Mouse (Mus musculus): ENCODE data around the gene Abcc12. TPM values are rescaled to one million over a fixed set of nuclear protein-coding genes. Genes with fewer than 3 reads are reported as not detected.

Gene Abcc12
- polyA plus RNA-seq, 1 experiment, result not detected

DNA sequence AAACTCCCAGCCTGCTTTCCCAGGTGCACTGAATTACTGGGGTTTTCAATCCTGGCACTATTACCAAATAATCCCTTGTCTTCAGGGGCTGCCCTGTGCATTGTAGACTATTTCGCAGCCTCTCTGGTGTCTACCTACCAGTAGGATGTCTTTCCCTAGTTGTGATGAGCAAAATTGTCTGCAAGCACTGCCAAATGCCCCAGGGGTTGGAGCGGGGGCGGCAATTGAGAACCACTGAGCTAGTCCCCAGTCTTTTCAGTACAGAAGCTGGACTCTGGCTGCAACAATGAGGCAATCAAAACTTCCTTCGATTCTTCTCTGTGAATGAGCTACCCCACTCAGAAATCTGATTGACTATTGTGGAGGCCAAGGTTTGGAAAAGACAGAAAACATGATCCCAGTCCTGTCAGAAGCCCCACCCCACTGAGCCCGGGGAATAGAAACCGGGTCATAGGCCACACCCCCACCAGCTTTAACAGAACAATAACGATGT is 45.4 kb downstream of the Abcc12 start:
- Histone ChIP-seq H3K36me3 (replicated peaks; ENCODE audit: low read length) (no peaks in the 10 kb centered on the region), H3K4me3 (replicated peaks) (no peak overlapping the region), H3K4me1 (no peaks in the 10 kb centered on the region), H3K9me3 (no peaks in the 10 kb centered on the region), H3K27me3 (replicated peaks) (peaks cover 16% of the 10 kb centered on the region)
- TF ChIP-seq GATA1 (IDR thresholded peaks at IDR 0.05; ENCODE audit: borderline replicate concordance, low read length) (no peak), FLI1 (IDR thresholded peaks at IDR 0.05; ENCODE audit: low read length) (no peak)

GRCm38 (mm10) chr8:86529714-86530113 is 50.8 kb downstream of the Abcc12 start:
- H3K4me1 ChIP-seq, result no peaks in the 10 kb centered on the region
- H3K36me3 ChIP-seq (replicated peaks; ENCODE audit: low read length), result no peaks in the 10 kb centered on the region
- TF ChIP-seq FLI1 (IDR thresholded peaks at IDR 0.05; ENCODE audit: low read length), result no peak
- no peak for TF ChIP-seq GATA1 (IDR thresholded peaks at IDR 0.05; ENCODE audit: borderline replicate concordance, low read length)
- H3K9me3 ChIP-seq, result no peaks in the 10 kb centered on the region
- no peak overlapping the region for H3K4me3 ChIP-seq (replicated peaks)
- peaks cover 5% of the 10 kb centered on the region for H3K27me3 ChIP-seq (replicated peaks)

DNA sequence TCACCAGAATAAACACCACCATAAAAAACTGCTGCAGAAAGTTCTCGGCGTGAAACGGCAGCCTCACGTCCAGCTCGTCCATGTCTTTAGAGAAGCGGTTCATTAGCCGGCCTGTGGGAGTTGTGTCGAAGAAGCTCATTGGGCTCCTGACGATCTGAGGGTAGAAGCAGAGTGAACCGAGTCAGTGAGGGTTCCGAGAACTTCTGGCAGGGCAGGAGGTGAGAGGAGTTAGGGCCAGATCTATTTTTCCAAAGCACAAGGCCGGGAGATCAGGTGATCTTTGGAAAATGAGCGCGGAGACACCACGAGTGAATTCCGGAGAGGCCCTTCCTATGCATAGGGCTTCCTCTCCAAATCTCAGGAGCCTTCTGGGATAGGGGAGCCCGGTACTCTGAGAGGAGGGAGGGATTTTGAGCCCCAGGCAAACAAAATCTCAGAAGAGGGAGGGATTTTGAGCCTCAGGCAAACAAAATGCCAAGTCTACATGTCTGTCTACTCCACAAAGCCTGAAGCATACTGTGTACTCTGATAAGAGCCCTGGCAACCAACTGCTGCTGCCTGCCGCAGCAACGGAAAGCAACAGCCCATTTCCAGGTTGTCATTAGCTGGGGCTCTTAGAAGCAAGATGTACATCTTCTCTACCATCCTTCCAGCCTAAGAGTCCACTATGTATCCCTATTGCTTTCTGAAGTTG is 53.0 kb downstream of the Abcc12 start:
- Histone ChIP-seq H3K27me3 (replicated peaks) (no peaks in the 10 kb centered on the region), H3K4me3 (replicated peaks) (no peak overlapping the region), H3K9me3 (no peaks in the 10 kb centered on the region), H3K4me1 (no peaks in the 10 kb centered on the region), H3K36me3 (replicated peaks; ENCODE audit: low read length) (no peaks in the 10 kb centered on the region)
- no peak for TF ChIP-seq GATA1 (IDR thresholded peaks at IDR 0.05; ENCODE audit: borderline replicate concordance, low read length)

DNA sequence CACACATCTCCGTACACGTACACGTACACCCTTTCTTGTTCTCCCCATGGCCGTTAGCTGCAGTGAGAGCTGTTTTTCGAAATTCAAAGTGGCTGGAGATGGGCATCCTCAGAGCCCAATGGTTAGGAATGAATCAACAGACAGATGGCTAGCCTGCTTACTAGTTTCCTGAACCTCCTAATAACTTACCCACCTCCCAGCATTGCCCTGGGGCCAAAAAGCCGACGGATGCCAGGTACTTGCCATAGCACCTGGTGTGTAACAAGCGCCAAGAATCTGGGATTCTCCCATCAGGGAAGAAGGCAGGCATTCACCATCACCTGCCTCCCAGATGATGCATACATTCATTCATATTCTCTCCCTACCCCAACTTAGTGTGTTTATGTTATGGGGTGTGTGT is 53.7 kb downstream of the Abcc12 start:
- TF ChIP-seq FLI1 (IDR thresholded peaks at IDR 0.05; ENCODE audit: low read length), result no peak
- TF ChIP-seq GATA1 (IDR thresholded peaks at IDR 0.05; ENCODE audit: borderline replicate concordance, low read length), result no peak
- Histone ChIP-seq H3K27me3 (replicated peaks) (no peaks in the 10 kb centered on the region), H3K4me3 (replicated peaks) (no peak overlapping the region), H3K9me3 (no peaks in the 10 kb centered on the region), H3K36me3 (replicated peaks; ENCODE audit: low read length) (no peaks in the 10 kb centered on the region), H3K4me1 (no peaks in the 10 kb centered on the region)

- no peaks in the 10 kb centered on the region for H3K36me3 ChIP-seq (replicated peaks; ENCODE audit: low read length)
- no peaks in the 10 kb centered on the region for H3K27me3 ChIP-seq (replicated peaks)
- no peaks in the 10 kb centered on the region for H3K9me3 ChIP-seq
- no peaks in the 10 kb centered on the region for H3K4me1 ChIP-seq
- H3K4me3 ChIP-seq (replicated peaks), result no peak overlapping the region
- TF ChIP-seq FLI1 (IDR thresholded peaks at IDR 0.05; ENCODE audit: low read length), result no peak
Measured at GRCm38 (mm10) chr8:86514203-86514602, 66.3 kb downstream of the Abcc12 start.

- Histone ChIP-seq H3K9me3 (peaks cover 5% of the 10 kb centered on the region; the same call in 1 of the 2 replicates), H3K36me3 (replicated peaks; ENCODE audit: low read length) (no peaks in the 10 kb centered on the region), H3K4me1 (no peaks in the 10 kb centered on the region), H3K4me3 (replicated peaks) (no peak overlapping the region), H3K27me3 (replicated peaks) (no peaks in the 10 kb centered on the region)
- no peak for TF ChIP-seq GATA1 (IDR thresholded peaks at IDR 0.05; ENCODE audit: borderline replicate concordance, low read length)
Measured at GRCm38 (mm10) chr8:86512886-86513285, 67.6 kb downstream of the Abcc12 start.

GRCm38 (mm10) chr8:86512131-86512792 is 68.2 kb downstream of the Abcc12 start:
- Histone ChIP-seq H3K27me3 (replicated peaks) (no peaks in the 10 kb centered on the region), H3K4me3 (replicated peaks) (no peak overlapping the region), H3K4me1 (no peaks in the 10 kb centered on the region), H3K9me3 (peaks cover 12% of the 10 kb centered on the region), H3K36me3 (replicated peaks; ENCODE audit: low read length) (no peaks in the 10 kb centered on the region)
- no peak for TF ChIP-seq FLI1 (IDR thresholded peaks at IDR 0.05; ENCODE audit: low read length)
- no peak for TF ChIP-seq GATA1 (IDR thresholded peaks at IDR 0.05; ENCODE audit: borderline replicate concordance, low read length)

DNA sequence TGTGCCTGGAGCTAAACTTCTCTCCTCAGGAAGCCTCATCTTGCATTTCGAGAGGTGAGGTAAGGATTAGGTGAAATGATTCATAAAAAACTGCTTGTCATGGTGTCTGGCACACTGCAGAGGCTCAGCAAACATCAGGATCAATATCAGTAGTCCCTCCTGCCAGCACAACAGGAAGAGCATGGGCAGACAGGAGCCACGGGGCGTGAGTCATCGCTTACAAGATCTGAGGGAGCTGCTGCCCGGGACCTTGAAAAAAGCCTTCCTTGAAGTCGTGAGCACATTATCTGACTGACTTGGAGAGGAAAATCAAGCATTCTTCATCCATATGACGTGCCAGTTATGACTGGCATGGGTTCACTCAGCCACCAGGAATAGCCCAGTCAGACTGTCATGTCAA is 79.1 kb downstream of the Abcc12 start:
- H3K4me1 ChIP-seq, result no peaks in the 10 kb centered on the region
- peaks cover 11% of the 10 kb centered on the region for H3K9me3 ChIP-seq
- no peaks in the 10 kb centered on the region for H3K27me3 ChIP-seq (replicated peaks)
- no peaks in the 10 kb centered on the region for H3K36me3 ChIP-seq (replicated peaks; ENCODE audit: low read length)
- H3K4me3 ChIP-seq (replicated peaks), result no peak overlapping the region
- no peak for TF ChIP-seq FLI1 (IDR thresholded peaks at IDR 0.05; ENCODE audit: low read length)
- TF ChIP-seq GATA1 (IDR thresholded peaks at IDR 0.05; ENCODE audit: borderline replicate concordance, low read length), result no peak

GRCm38 (mm10) chr8:86495056-86495455 is 85.4 kb downstream of the Abcc12 start:
- no peaks in the 10 kb centered on the region for H3K36me3 ChIP-seq (replicated peaks; ENCODE audit: low read length)
- no peaks in the 10 kb centered on the region for H3K27me3 ChIP-seq (replicated peaks)
- no peaks in the 10 kb centered on the region for H3K9me3 ChIP-seq
- TF ChIP-seq GATA1 (IDR thresholded peaks at IDR 0.05; ENCODE audit: borderline replicate concordance, low read length), result no peak
- no peak for TF ChIP-seq FLI1 (IDR thresholded peaks at IDR 0.05; ENCODE audit: low read length)
- no peaks in the 10 kb centered on the region for H3K4me1 ChIP-seq
- H3K4me3 ChIP-seq (replicated peaks), result peak overlapping the region; percentile 31

- Histone ChIP-seq H3K4me1 (no peaks in the 10 kb centered on the region), H3K27me3 (replicated peaks) (no peaks in the 10 kb centered on the region), H3K4me3 (replicated peaks) (no peak overlapping the region), H3K36me3 (replicated peaks; ENCODE audit: low read length) (no peaks in the 10 kb centered on the region), H3K9me3 (no peaks in the 10 kb centered on the region)
- no peak for TF ChIP-seq GATA1 (IDR thresholded peaks at IDR 0.05; ENCODE audit: borderline replicate concordance, low read length)
- no peak for TF ChIP-seq FLI1 (IDR thresholded peaks at IDR 0.05; ENCODE audit: low read length)
Measured at GRCm38 (mm10) chr8:86493841-86494240, 86.6 kb downstream of the Abcc12 start.

Data from megakaryocyte, embryonic 14.5 days (primary cell).